Mouse (Mus musculus) urinary bladder, adult 2 months (tissue): ENCODE measurements around the gene Rab5c. TPM values are rescaled to one million over a fixed set of nuclear protein-coding genes. Genes with fewer than 3 reads are reported as not detected.

Source experiments
- DNase-seq: peaks from one replicate; pipeline ENCODE4 v3.0.0; 2022; ENCODE audit warnings: low spot score
- polyA plus RNA-seq: library from polyadenylated mRNA; depleted of rRNA; stranded (reverse); fragments of >200 nt; gene quantifications from 2 replicates; pipeline ENCODE4 v1.2.3, GENCODE M21; 2012

Gene Rab5c
- polyA plus RNA-seq, 1 experiment: 160 TPM

DNA sequence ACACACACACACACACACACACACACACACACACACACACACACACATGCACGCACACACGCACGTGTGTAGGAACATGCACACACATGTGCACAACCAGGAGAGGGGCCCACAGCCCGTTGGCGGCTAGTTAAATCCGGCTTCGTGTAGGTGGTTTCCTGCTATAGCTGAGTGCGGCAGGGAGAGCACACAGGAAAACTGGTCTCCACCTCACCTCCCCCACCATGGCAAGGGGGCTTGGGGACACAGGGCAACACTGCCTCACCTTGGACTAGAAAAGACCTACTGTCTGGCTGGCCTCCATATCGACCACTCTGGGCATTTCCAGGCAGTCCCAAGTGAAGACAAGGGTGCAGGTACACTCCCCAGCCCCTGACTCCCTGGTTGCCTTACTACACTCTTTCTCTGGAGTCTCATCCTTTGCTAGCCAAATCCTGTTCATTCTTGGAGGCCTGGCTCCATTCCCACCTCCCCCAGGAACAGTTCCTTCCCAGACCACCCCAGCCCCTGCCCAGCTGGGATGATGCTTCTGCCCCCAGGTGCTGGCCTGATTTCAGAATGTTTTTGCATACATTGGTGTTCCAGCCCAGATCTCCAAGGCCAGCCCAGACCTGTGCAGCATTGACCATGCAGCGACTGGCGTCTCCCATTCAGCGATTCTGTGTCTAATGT, 16.1 kb upstream of the Rab5c start:
- no peak for DNase-seq

DNA sequence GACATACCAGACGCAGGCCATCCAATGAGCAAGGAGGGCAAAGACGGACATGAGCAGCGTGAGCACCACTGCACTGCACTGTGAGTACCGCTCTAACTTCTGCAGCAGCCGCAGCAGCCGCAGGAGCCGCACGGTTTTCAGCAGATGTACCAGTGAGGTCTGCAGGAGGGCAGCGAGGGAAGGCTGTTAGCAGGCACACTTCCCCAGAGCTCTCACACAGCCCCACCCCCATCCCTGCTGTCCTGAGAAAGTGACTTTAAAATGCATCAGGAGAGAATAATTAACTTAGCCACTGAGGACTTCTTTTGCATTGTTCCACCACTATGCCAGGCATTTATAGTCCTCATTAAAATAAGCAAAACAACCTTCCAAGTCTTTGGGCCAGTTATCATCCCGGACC, 14.3 kb upstream of the Rab5c start:
- DNase-seq: no peak

DNA sequence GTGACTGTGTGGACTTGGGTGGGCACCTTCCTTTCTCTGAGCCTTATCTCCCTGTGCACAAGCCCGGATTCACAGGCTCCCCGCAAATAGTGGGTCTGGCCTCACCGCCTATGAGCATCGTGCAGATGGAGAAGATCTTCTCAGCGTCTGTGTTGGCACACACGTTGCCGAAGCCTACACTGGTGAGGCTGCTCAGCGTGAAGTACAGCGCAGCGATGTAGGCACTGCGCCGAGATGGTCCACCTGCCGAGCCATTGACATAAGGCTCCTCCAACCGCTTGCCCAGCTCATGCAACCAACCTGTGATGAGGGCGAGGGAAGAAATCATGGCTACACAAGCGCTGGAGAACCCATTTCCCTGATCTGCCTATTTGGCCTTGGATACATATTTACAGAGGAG, 12.1 kb upstream of the Rab5c start:
- no peak for DNase-seq

DNA sequence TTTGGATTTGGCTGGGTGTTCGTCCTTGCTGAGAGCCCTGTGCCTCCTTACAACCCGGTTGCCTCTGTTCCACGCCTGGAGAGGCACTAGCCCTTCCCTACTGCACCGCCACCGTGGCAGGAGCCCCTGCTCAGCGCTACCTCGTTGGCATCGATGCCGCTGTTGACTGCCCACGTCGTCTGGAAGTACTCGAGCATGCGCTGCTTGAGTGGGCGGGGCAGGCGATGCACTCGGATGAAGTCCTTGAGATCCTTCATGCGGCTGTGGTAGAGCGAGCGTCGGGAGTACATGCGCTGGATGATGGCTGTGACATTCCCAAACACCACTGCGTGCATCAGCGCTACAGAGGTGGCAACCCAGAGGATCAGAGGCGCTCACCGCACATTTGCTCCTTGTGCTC, 11.5 kb upstream of the Rab5c start:
- DNase-seq: no peak

DNA sequence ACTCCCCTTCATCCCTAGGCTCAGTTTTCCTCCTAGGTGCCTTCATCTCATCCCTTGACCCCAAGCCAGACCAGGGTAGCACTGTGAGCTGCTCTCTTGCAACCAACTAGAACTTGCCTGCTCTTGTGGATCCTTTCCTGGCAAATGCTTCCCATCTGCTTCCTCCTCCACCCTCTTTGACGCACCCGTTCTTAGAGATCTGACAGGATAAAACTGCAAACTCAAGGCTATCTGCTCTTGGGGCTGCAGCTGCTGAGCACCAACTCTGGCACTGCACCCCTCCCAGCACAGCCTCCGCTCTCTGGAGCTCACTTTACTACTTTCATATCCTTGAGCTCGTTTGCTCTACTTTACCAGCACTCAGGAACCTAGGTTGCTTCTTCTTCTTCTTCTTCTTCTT, 10.6 kb upstream of the Rab5c start:
- no peak for DNase-seq

DNA sequence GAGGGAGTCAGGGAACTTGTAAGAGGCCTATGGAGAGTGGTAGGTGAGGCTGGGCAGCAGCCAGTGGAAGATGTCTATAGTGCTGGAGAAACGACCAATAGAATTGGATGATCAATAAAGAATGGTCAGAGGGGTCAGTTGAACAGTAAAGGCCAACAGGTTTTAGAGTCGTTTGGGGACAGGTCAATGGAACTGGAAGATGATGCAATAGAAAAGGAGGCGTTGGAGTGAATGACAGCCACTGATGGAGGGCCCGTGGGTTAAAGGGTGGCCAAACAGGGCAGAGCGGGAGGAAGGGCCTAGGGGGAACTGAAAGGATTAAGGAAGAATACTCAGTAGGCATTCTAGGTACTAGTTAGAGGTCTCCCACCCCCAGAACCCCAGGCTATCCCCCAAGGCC, 9.1 kb upstream of the Rab5c start:
- no peak for DNase-seq

DNA sequence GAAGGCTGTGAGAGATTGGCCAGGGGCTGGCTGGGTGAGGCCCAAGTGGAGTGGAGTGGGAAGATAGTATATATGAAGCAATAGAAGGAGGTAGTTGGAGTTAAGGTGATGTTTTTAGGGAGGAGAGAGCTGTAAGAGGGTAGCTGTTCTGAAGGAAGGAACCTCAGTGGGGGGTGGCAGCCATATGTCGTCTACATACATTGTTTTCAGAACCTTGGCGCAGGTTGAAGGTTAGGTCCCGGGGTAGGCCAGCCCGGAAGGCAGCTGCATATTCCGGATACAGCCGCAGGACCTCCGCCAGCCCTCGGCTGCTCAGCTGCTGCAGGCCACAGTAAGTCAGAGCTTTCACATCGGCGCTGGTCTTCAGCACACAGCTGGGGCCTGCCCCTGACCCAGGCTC, 8.5 kb upstream of the Rab5c start:
- no peak for DNase-seq

DNA sequence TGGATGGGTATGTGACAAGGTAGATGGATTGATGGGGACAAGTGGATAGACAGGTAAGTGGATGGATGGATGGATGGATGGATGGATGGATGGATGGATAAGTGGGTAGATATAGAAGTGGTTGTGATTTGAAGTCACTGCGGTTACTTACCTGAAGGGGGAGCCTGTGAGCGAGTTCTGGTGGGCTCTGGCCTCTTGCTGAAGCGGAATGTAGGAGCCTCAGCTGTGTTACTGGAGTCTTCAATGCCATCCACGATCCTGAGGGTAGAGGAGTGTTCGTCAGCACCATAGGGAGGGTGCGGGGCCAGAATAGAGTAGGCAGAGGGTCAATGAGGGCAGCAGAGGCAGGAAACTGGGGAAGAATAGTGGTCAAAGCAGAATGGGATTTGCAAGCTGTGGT, 7.1 kb upstream of the Rab5c start:
- DNase-seq: no peak

DNA sequence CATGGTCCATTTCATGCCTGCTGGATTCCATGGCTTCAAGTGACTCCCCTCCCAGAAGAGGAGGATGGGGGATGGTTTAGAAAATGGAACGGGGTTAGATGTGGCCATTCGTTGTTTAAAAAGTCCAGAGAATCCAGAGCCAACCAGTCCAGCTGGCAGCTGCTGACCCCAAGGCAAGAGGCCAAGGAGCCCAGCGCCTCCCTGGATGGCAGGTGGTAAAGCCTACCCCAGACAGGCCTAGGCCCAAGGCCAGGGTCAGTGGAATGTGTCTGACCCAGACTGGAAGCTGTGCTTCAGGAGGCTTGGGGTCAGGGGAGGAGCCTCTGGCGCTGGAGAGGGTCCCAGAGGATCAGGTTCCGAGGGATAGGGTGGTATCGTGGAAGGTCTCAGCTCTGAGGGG, 3.3 kb upstream of the Rab5c start:
- DNase-seq: no peak

DNA sequence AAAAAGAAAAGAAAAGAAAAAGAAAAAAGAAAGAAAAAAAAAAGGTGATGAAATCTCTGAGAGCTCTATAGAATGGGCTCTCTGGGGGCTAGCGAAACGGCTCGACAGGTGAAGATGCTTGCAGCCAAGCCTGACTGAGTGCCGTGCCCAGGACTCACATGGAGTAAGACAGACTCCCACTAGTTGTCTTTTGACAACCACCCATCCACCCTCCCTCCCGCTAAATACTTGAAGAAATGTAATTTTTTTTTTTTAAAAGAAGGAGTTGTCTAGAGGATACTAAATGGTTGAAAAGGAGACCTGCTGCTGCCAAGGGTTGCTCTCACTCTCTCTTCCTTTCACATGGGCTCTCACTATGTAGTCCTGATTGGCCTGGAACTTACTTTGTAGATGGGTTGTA, 734 bp upstream of the Rab5c start:
- no peak for DNase-seq

DNA sequence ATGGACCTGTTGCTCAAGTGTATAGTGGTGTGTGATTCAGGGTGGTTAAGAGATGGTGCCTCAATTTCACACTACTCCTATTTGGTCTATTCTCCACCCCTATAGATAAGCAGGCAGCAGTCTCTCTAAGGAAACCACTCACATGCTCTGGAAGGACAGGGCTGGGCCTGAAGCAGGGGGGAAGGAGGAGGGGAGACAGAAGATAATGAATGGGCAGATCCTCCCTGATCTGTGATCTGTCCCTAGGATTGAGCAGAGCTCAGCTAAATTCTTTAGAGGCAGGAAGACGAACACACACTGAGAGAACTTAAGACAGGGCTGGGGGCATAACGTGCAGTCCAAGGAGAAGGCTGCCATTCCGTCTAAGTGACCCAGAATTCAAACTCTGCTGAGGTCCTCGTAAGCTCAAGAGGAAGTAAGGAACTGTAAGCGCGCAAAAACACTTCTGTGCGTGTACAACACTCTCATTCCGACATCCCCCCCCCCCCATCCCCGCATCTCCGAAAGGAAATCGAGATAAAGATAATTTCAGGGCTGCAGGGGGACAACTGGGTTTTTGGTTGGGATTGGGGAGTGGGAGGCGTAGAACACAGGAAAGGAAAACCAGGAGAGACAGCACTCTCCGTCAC, 796 bp downstream of the Rab5c start:
- DNase-seq: no peak

DNA sequence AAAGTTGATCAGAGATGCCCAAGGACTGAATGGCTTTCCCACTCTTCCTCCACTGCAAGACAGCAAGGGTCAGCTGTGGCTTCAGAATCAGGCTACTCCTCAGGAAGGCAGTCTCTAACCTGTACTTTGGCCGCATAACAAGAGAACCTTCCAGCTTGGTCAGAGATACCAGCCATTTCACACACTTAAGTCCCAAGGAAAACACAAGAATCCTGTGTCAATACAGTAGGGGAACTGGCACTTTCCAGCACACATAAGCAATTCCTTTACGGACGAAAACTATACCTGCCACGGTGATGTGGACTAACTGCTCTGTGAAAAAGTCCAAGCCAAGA, 1.3 kb downstream of the Rab5c start:
- DNase-seq: no peak

DNA sequence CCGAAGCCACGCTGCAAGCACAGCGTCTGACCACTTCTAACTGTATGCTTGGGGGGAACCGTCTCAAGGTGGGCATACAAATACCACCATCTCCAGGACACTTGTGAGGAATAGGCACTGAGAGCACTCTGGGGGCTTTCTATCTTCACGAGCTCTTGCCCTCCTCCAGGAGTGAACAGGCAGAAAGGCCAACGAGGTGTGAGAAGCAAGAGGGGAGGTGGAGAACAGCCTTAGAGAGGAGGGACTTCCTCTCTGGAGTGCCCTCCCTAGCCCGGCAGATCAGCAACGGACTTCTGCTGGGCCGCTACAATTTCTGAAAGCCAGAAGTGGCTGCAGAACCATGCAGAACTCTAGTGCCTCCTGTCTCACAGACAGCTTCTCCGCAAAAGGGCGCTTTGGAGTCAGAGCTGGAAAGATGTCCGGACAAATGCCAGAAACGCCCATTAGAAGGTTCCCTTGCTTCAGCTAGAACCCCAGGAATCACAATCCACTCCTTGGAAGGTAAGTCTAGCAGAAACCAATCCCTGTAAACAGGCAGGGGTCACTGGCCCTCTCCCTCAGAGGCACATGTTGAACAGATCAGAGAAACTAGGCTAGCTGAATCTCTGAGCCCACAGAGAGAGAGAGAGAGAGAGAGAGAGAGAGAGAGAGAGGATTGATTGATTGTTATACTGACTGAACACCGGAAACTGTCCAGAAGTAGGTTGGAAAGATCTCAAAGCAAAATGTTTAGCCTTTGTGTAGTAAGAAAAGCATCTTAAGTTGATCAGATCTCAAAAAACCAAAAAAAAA, 1.9 kb downstream of the Rab5c start:
- no peak for DNase-seq

DNA sequence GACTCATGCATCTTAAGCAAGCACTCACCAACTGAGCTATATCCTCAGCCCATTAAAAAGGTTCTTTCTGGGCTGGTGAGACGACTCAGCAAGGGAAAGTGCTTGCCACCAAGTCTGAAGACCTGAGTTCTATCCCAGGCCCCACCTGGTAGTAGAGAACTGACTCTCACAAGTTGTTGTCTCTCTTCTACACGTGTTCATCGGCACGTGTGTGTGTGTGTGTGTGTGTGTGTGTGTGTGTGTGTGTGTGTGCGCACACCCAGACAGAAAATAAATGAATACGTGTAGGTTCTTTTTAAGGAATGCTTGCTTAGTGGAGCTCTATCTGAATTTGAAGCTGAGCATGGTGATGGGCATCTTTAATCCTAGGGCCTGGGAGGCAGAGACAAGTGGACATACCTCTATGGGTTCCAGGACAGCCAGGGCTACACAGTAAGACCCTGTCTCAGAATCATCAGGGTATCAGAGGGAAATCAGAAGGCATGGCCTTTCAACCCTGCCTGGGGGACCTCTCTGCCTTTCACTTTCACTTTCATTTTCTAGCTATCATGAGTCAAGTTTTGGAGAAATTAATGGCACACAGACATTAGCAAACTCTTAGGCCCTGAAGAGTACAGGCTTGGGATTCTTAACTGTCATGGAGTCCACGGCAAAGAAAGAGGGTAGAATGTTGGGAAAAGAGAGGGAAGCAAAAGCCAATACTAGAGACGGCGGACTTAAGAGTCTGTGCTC, 2.7 kb downstream of the Rab5c start:
- no peak for DNase-seq

DNA sequence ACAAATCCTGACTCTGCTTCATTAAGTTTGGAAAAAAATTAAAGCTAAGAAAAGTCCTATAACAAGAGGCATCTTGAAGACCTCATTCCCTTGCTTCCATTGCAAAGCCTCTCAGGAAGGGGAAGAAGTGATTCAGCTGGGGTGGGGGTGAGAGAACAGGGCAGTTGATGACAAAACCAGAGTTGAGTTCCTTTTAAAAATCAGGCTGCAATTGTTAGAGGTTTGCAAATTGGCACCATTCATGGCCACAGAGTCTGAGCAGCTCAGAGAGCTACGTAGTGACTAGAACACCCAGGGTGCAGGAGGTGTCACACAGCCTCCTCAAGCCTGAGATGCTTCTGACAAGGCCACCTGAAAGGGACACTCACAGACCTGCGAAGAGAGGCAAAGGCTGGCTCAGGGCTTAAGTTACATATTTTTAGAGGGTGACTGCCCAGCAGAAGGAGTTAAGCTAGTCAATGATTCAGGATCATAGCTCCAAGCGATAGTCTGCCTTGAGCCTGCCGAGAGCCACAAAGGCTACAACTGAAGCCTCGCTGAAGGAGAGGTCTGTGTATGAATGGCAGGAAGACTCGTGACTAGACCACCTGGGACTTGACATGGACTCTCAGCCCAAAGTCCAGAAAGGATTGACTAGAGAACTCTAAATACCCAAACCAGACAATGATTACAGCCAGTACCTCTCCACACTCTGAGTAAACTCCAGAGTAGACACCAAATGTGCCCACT, 7.4 kb downstream of the Rab5c start:
- DNase-seq: no peak

DNA sequence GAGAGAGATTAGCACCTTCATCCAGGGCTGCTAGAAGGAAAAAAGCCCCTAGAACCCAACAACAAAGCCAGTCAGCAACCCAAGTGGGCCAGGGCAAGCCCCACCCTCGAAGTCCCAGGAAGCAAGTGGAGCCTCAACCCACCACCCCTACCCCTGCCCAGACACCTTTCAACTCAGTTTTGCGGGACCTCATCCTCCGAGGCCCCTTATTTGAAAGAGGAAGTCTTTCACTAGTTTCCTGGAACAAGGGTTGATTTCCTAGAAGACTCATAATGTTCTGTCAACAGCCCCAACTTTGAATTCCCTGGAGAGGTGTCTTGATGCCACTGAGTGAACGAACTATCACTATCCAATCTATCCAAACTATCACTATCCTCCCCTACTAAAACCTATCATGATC, 8.0 kb downstream of the Rab5c start:
- DNase-seq: no peak

DNA sequence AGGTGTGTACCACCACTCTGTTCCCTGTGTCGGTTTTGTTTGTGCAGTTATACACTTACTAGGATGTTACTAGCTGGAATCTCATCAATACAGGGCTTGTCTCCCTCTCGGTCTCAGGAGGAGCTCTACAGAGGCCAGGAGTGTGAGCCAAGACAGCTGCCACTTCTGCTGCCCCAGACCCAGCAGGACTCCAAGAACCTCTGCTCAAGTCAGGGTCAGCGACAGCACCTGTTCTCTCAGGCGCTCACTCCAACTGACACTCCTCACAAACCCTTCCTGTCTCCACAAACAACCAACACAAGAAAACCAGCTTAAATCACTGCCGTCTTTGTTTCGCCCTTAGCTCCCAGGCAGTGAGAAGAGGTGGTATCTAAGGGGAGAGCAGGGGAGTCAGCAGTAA, 9.4 kb downstream of the Rab5c start:
- no peak for DNase-seq

DNA sequence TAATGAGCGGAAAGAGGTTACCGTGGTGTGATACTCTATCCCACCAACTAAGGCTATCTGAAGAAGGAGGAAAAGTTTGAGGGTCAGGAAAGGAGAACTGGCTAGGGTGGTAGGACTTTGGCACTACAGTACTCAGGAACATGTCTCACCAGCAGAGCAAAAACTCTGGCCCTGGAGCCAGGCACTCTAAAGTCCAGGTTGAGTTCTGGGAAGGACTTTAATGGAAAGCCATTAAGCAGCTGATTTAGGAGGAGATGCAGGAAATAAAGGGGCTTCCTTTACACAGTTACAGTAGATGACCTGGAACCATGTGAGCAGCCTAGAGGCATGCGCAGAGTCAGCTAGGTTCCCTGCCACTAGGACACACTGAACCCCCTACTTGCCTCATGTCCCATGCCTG, 10.8 kb downstream of the Rab5c start:
- no peak for DNase-seq

DNA sequence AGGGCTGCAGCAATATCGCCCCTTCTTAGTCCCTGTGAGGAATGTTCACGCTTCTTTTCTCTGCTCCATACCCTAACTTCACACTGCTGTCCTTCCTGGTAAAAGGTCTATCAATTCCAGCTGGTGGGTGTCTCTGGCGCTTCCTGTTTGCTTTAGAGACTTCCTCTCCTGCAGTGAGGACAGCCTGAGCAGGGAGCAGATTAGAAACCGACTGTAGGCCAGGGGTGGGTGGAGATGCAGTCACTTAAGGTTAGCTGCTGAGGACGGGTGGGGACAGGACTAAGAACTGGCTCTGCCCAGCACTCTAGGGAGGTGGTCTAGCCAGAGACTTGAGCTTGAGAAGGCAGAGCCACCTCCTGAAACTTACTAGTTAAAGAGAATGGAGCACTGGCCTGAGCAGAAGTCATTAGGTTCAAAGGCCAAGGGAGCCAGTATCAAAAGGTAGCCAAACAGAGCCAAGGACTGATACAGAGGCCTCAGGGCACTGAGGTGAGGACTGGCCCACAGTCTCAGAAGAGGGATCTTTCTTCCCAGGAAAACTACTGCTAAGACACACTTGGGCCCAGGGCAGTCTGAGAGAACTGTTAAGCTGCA, 13.0 kb downstream of the Rab5c start:
- DNase-seq: no peak

DNA sequence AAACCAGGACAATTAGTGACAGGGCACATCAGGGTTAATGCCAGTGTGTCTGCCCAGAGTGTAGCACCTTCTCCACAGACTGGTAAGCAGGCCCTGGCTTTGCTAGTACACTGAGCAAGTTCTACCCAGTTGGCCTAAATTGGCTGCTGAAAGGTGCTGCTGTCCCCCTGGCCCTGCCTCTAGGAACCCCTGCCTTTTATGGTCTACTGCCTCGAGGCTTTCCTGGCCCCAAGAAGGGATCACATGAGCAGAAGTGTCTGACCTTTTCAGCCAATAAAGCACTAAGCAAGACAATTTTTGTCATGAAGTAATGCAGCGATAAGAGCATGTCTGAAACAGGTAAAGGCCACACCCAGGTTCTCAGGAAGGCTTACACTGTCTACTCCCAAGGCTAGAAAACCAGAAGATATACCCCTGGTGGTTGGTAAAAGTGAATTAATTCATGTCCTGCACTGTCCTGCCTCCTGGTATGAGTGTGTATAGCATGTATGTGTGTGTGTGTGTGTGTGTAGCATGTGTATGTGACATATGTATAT, 15.5 kb downstream of the Rab5c start:
- DNase-seq: no peak

DNA sequence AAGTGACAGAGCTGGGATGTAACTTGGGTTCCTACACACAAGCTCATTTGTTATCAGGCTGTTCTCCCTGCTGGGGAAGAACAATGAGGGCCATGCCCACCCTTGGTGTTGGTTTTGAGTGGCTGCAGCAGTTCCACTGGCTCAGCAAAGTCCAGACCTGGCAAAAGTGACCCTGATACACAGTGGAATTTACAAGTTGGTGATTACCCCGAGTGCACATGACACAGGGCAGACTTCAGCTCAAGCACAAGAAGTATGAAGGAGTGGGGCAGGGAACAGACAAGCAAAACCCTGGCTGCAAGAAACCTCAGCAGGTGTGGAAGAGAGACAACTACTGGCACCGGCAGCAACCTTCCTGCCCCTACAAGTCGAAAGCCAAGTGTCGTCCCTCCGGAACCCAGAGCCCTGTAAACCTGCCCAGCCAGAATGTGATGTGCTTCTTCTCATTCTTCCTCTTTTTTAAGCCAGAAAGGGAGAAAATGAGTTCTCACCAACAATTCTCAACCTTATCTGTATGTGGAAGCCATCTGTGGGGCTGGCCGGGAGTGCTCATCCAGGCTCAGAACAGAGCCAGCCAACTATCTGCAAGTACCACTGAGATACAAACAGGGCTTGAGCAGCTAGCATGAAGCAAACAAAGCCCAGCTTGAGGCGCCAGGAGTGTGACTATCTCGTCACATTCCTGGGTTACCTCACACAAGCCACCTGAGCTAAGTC, 16.1 kb downstream of the Rab5c start:
- no peak for DNase-seq
